Mouse (Mus musculus) myocyte (in vitro differentiated cells): ENCODE data around the gene Nlrp3. TPM values are rescaled to one million over a fixed set of nuclear protein-coding genes. Genes with fewer than 3 reads are reported as not detected.
A peak's percentile ranks its signal among the peaks of the same experiment; 100 is the strongest.

Experiments used
- H3K27me3 ChIP-seq: one replicate; pipeline ENCODE4 v1.6.1; 2011; ENCODE audit not compliant: control insufficient read depth, insufficient read depth, insufficient read length
- H3K36me3 ChIP-seq: one replicate; pipeline ENCODE4 v1.6.1; 2011; ENCODE audit not compliant: control insufficient read depth, insufficient read depth
- H3K4me2 ChIP-seq: one replicate; pipeline ENCODE4 v1.6.1; 2011; ENCODE audit warnings: low read depth, control low read depth
- H3K4me3 ChIP-seq: one replicate; pipeline ENCODE4 v1.5.1; 2011; ENCODE audit warnings: mild to moderate bottlenecking, control low read depth, moderate library complexity
- H3K79me2 ChIP-seq: one replicate; pipeline ENCODE4 v1.6.1; 2011; ENCODE audit not compliant: control insufficient read depth, insufficient read depth
- H3ac ChIP-seq: one replicate; pipeline ENCODE4 v1.6.1; 2011; ENCODE audit not compliant: control insufficient read depth, insufficient read length
- CEBPB ChIP-seq: IDR thresholded peaks from 2 replicates; pipeline ENCODE4 v1.6.1; 2011; ENCODE audit warnings: mild to moderate bottlenecking, moderate library complexity; ENCODE audit not compliant: poor library complexity, insufficient read depth, severe bottlenecking
- E2F4 ChIP-seq: IDR thresholded peaks from one replicate; pipeline ENCODE4 v1.6.1; 2011; ENCODE audit warnings: mild to moderate bottlenecking, control low read depth, moderate library complexity; ENCODE audit not compliant: insufficient read depth
- MAX ChIP-seq: IDR thresholded peaks from one replicate; pipeline ENCODE4 v1.6.1; 2011; ENCODE audit warnings: low read depth, mild to moderate bottlenecking, control low read depth
- MYOD1 ChIP-seq, 3 experiments: IDR thresholded peaks; one replicate each; pipeline ENCODE4 v1.6.1; 2011; ENCODE audit warnings: control low read depth in 2 of 3, low read depth in 2 of 3, mild to moderate bottlenecking in 2 of 3, moderate library complexity in 1 of 3; ENCODE audit not compliant: insufficient read length in 2 of 3, control insufficient read depth in 1 of 3
- MYOG ChIP-seq, 3 experiments: IDR thresholded peaks; one replicate each; pipeline ENCODE4 v1.6.1; 2011; ENCODE audit warnings: control low read depth in 2 of 3, low read depth in 2 of 3, mild to moderate bottlenecking in 2 of 3; ENCODE audit not compliant: insufficient read length in 2 of 3, control insufficient read depth in 1 of 3, insufficient read depth in 1 of 3
- POLR2A ChIP-seq: IDR thresholded peaks from one replicate; pipeline ENCODE4 v1.6.1; 2011; ENCODE audit warnings: low read depth, mild to moderate bottlenecking, control low read depth, moderate library complexity; ENCODE audit not compliant: insufficient read length
- POLR2AphosphoS2 ChIP-seq: IDR thresholded peaks from one replicate; pipeline ENCODE4 v1.6.1; 2011; ENCODE audit warnings: low read depth, control low read depth; ENCODE audit not compliant: insufficient read length
- REST ChIP-seq: IDR thresholded peaks from one replicate; pipeline ENCODE4 v1.6.1; 2011; ENCODE audit warnings: mild to moderate bottlenecking, control low read depth, moderate library complexity; ENCODE audit not compliant: insufficient read depth, insufficient read length
- SRF ChIP-seq: IDR thresholded peaks from one replicate; pipeline ENCODE4 v1.6.1; 2011; ENCODE audit warnings: low read depth; ENCODE audit not compliant: control insufficient read depth, insufficient read length
- TCF12 ChIP-seq: IDR thresholded peaks from one replicate; pipeline ENCODE4 v1.6.1; 2011; ENCODE audit warnings: mild to moderate bottlenecking, control low read depth; ENCODE audit not compliant: poor library complexity, insufficient read depth, severe bottlenecking
- TCF3 ChIP-seq: IDR thresholded peaks from one replicate; pipeline ENCODE4 v1.6.1; 2011; ENCODE audit warnings: low read depth, control low read depth; ENCODE audit not compliant: insufficient read length
- USF1 ChIP-seq: IDR thresholded peaks from one replicate; pipeline ENCODE4 v1.6.1; 2011; ENCODE audit warnings: low read depth, mild to moderate bottlenecking, control low read depth, moderate library complexity
- polyA plus RNA-seq: library from polyadenylated mRNA; unstranded; fragments of >200 nt; fragmentation: generic; extraction: Trizol; gene quantifications from one replicate; pipeline ENCODE4 v1.2.1, GENCODE M21; 2012; ENCODE audit warnings: missing spikeins

Gene Nlrp3
- polyA plus RNA-seq, result 0.02 TPM

DNA sequence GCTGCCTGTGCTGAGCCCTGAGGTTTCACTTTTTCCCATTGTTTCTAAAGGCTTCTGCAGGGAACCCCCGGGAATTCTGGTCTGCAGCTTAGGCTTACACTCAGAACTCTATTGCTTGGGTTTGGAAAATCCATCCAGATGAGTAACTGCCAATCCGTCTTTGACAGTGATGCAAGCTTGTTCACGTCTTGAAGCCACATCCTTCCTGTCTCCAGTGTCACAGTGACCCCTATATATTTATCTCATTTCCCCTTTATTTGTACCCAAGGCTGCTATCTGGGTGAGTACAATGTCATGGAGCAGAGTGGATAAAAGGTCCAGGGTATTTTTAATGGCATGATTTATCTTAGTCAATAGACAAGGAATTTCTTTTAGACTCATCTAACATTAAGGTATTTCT, at the start of gene Nlrp3:
Nlrp3 (plus strand) TSS at position 245 of the 400 bp plus-strand sequence.
- Histone ChIP-seq H3K36me3 (no peaks in the 10 kb centered on the region), H3K4me2 (no peak within 1 kb of the TSS), H3K27me3 (no peaks in the 10 kb centered on the region), H3K4me3 (no peak within 1 kb of the TSS), H3ac (no peak within 1 kb of the TSS), H3K79me2 (no peaks in the 10 kb centered on the region)
- TF ChIP-seq USF1, result no peak
- no peak for TF ChIP-seq TCF3
- no peak for TF ChIP-seq MYOG (IDR thresholded peaks at IDR 0.05; ENCODE audit: control insufficient read depth in 1 of 3, insufficient read depth in 1 of 3, insufficient read length in 2 of 3, low read depth in 2 of 3)
- TF ChIP-seq TCF12, result no peak
- no peak for TF ChIP-seq POLR2A
- TF ChIP-seq SRF, result no peak
- no peak for TF ChIP-seq E2F4
- TF ChIP-seq REST, result no peak
- TF ChIP-seq CEBPB, result no peak
- TF ChIP-seq MAX, result no peak
- no peak for TF ChIP-seq MYOD1 (IDR thresholded peaks at IDR 0.05; ENCODE audit: control insufficient read depth in 1 of 3, insufficient read length in 2 of 3, low read depth in 2 of 3)
- TF ChIP-seq POLR2AphosphoS2, result no peak

- peaks cover 3% of the 10 kb centered on the region for H3K79me2 ChIP-seq
- no peak for TF ChIP-seq USF1
- no peak for TF ChIP-seq TCF12
- no peak for TF ChIP-seq TCF3
- TF ChIP-seq REST, result no peak
- no peak for TF ChIP-seq MYOG (IDR thresholded peaks at IDR 0.05; ENCODE audit: control insufficient read depth in 1 of 3, insufficient read depth in 1 of 3, insufficient read length in 2 of 3, low read depth in 2 of 3)
- no peak for TF ChIP-seq SRF
- TF ChIP-seq POLR2AphosphoS2, result no peak
- H3ac ChIP-seq, result no peak overlapping the region
- no peak overlapping the region for H3K4me3 ChIP-seq
- H3K4me2 ChIP-seq, result peak overlapping the region; percentile 34
- peaks cover 51% of the 10 kb centered on the region for H3K36me3 ChIP-seq
- H3K27me3 ChIP-seq, result no peaks in the 10 kb centered on the region
These were observed 44.6 kb upstream of the Nlrp3 start for GRCm38 (mm10) chr11:59496672-59497310.

DNA sequence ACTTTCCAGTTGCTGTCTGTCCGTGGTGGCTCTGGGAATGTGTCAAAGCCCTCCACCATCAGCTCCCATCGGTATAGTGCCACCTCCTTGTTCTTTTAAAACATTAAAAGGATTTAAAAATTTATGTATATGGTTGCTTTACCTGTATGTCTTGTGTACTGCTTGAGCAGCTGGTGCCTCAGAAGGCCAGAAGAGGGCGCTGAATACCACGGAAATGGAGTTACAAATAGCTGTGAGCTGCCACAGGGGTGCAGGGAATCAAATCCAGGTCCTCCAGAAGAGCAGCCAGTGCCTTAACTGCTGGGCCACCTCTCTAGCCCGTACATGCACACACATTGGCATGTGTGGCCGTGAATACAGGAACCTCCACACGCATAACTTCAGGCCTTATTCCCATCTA, 43.6 kb upstream of the Nlrp3 start:
- H3K4me2 ChIP-seq, result no peak overlapping the region
- no peak overlapping the region for H3K4me3 ChIP-seq
- peaks cover 51% of the 10 kb centered on the region for H3K36me3 ChIP-seq
- TF ChIP-seq POLR2AphosphoS2, result no peak
- TF ChIP-seq REST, result no peak
- no peak for TF ChIP-seq SRF
- TF ChIP-seq E2F4, result no peak
- TF ChIP-seq MYOG (IDR thresholded peaks at IDR 0.05; ENCODE audit: control insufficient read depth in 1 of 3, insufficient read depth in 1 of 3, insufficient read length in 2 of 3, low read depth in 2 of 3), result no peak
- no peak for TF ChIP-seq CEBPB
- no peak for TF ChIP-seq TCF3
- no peak for TF ChIP-seq TCF12
- no peak for TF ChIP-seq POLR2A
- no peak for TF ChIP-seq USF1
- no peak for TF ChIP-seq MYOD1 (IDR thresholded peaks at IDR 0.05; ENCODE audit: control insufficient read depth in 1 of 3, insufficient read length in 2 of 3, low read depth in 2 of 3)
- TF ChIP-seq MAX, result no peak
- H3K27me3 ChIP-seq, result no peaks in the 10 kb centered on the region
- H3K79me2 ChIP-seq, result peaks cover 3% of the 10 kb centered on the region
- no peak overlapping the region for H3ac ChIP-seq

- H3K27me3 ChIP-seq, result no peaks in the 10 kb centered on the region
- no peak overlapping the region for H3ac ChIP-seq
- no peak overlapping the region for H3K4me2 ChIP-seq
- no peak for TF ChIP-seq CEBPB
- TF ChIP-seq MAX, result no peak
- TF ChIP-seq MYOG (IDR thresholded peaks at IDR 0.05; ENCODE audit: control insufficient read depth in 1 of 3, insufficient read depth in 1 of 3, insufficient read length in 2 of 3, low read depth in 2 of 3), result peak in 1 of 3 experiments; percentile 42
- no peak for TF ChIP-seq TCF12
- TF ChIP-seq MYOD1 (IDR thresholded peaks at IDR 0.05; ENCODE audit: control insufficient read depth in 1 of 3, insufficient read length in 2 of 3, low read depth in 2 of 3), result peak in 2 of 3 experiments; percentile 48 to 57
- no peak for TF ChIP-seq REST
- H3K36me3 ChIP-seq, result peaks cover 30% of the 10 kb centered on the region
- no peak overlapping the region for H3K4me3 ChIP-seq
- H3K79me2 ChIP-seq, result peaks cover 24% of the 10 kb centered on the region
These were observed 39.2 kb upstream of the Nlrp3 start for GRCm38 (mm10) chr11:59501978-59502700.
